Mouse (Mus musculus): ENCODE measurements at regions not wholly inside any gene's neighbourhood (a gene's known extent, or its start where the extent isn't known, plus 50 kb on each side); places are given as distances from the start of the nearest gene placed in this dataset.
A peak's percentile ranks its signal among the peaks of the same experiment; 100 is the strongest.

DNA sequence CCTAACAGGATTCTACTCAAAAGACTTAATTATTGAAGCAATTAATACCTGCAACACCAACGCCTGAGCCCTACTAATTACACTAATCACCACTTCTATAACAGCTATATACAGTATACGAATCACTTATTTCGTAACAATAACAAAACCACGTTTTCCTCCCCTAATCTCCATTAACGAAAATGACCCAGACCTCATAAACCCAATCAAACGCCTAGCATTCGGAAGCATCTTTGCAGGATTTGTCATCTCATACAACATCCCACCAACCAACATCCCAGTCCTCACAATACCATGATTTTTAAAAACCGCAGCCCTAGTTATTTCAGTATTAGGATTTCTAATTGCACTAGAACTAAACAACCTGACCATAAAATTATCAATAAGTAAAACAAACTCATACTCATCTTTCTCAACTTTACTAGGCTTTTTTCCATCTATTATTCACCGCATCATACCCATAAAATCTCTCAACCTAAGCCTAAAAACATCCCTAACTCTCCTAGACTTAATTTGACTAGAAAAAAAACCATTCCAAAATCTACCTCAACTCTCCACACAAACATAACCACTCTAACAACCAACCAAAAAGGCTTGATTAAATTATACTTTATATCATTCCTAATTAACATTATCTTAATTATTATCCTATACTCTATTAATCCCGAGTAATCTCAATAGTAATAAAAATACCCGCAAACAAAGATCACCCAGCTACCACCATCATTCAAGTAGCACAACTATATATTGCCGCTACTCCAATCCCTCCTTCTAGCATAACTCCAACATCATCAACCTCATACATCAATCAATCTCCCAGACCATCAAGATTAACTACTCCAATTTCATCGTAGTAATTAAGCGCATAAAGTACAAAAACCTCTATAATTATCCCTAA is 830.9 kb upstream of the Tyrp1 start:
- Histone ChIP-seq H3K27ac (ENCODE audit: low read depth, low read length) (no peak overlapping the region), H3K9me3 (ENCODE audit: control insufficient read depth, low read length) (no peaks in the 10 kb centered on the region), H3K27me3 (ENCODE audit: control insufficient read depth, insufficient read depth, low read length) (no peaks in the 10 kb centered on the region), H3K36me3 (ENCODE audit: control insufficient read depth, insufficient read depth, low read length) (no peaks in the 10 kb centered on the region), H3K4me2 (ENCODE audit: low read depth, low read length, severe bottlenecking) (no peak overlapping the region), H3K9ac (ENCODE audit: low read length) (no peak overlapping the region), H3K4me3 (ENCODE audit: low read depth, low read length) (no peak overlapping the region), H3K4me1 (replicated peaks; ENCODE audit: control insufficient read depth, insufficient read depth, low read length) (no peaks in the 10 kb centered on the region)
- no peak for DNase-seq (ENCODE audit: low spot score)
- WGBS = 90% methylated on average over 14 of the region's 14 CpGs
- ATAC-seq (replicated peaks; ENCODE audit: low FRiP score) = peak; percentile 100

DNA sequence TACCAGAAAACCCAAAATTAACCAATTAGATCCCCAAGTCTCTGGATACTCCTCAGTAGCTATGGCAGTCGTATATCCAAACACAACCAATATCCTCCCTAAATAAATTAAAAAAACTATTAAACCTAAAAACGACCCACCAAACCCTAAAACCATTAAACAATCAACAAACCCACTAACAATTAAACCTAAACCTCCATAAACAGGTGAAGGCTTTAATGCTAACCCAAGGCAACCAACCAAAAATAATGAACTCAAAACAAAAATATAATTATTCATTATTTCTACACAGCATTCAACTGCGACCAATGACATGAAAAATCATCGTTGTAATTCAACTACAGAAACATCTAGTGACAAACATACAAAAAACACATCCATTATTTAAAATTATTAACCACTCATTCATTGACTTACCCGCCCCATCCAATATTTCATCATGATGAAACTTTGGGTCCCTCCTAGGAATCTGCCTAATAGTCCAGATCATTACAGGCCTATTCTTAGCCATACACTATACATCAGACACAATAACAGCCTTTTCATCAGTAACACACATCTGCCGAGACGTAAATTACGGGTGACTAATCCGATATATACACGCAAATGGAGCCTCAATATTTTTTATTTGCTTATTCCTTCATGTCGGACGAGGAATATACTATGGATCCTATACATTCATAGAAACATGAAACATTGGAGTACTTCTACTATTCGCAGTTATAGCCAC is 830.1 kb upstream of the Tyrp1 start:
- no peaks in the 10 kb centered on the region for H3K9me3 ChIP-seq (ENCODE audit: control insufficient read depth, low read length)
- no peak overlapping the region for H3K9ac ChIP-seq (ENCODE audit: low read length)
- 88% methylated on average over 13 of the region's 13 CpGs for WGBS
- no peak overlapping the region for H3K27ac ChIP-seq (ENCODE audit: low read depth, low read length)
- no peak overlapping the region for H3K4me3 ChIP-seq (ENCODE audit: low read depth, low read length)
- H3K36me3 ChIP-seq (ENCODE audit: control insufficient read depth, insufficient read depth, low read length) = no peaks in the 10 kb centered on the region
- no peaks in the 10 kb centered on the region for H3K27me3 ChIP-seq (ENCODE audit: control insufficient read depth, insufficient read depth, low read length)
- ATAC-seq (replicated peaks; ENCODE audit: low FRiP score) (peak; percentile 95), DNase-seq (ENCODE audit: low spot score) (no peak)
- H3K4me2 ChIP-seq (ENCODE audit: low read depth, low read length, severe bottlenecking) = no peak overlapping the region
- H3K4me1 ChIP-seq (replicated peaks; ENCODE audit: control insufficient read depth, insufficient read depth, low read length) = no peaks in the 10 kb centered on the region

DNA sequence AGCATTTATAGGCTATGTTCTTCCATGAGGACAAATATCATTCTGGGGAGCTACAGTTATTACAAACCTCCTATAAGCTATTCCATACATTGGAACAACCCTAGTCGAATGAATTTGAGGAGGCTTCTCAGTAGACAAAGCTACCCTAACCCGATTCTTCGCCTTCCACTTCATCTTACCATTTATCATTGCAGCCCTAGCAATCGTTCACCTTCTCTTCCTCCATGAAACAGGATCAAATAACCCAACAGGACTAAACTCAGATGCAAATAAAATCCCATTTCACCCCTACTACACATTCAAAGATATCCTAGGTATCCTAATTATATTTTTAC is 829.6 kb upstream of the Tyrp1 start:
- Histone ChIP-seq H3K4me2 (ENCODE audit: low read depth, low read length, severe bottlenecking) (no peak overlapping the region), H3K27ac (ENCODE audit: low read depth, low read length) (no peak overlapping the region), H3K9me3 (ENCODE audit: control insufficient read depth, low read length) (no peaks in the 10 kb centered on the region), H3K4me1 (replicated peaks; ENCODE audit: control insufficient read depth, insufficient read depth, low read length) (no peaks in the 10 kb centered on the region), H3K9ac (ENCODE audit: low read length) (no peak overlapping the region), H3K4me3 (ENCODE audit: low read depth, low read length) (no peak overlapping the region), H3K36me3 (ENCODE audit: control insufficient read depth, insufficient read depth, low read length) (no peaks in the 10 kb centered on the region), H3K27me3 (ENCODE audit: control insufficient read depth, insufficient read depth, low read length) (no peaks in the 10 kb centered on the region)
- WGBS = 91% methylated on average over 4 of the region's 4 CpGs
- no peak for ATAC-seq (replicated peaks; ENCODE audit: low FRiP score)
- no peak for DNase-seq (ENCODE audit: low spot score)

DNA sequence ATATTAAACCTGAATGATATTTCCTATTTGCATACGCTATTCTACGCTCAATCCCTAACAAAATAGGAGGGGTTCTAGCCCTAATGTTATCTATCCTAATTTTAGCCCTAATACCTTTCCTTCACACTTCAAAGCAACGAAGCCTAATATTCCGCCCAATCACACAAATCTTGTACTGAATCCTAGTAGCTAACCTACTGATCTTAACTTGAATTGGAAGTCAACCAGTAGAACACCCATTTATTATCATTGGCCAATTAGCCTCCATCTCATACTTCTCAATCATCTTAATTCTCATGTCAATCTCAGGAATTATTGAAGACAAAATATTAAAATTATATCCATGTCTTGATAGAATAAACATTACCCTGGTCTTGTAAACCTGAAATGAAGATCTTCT is 829.1 kb upstream of the Tyrp1 start:
- Histone ChIP-seq H3K27me3 (ENCODE audit: control insufficient read depth, insufficient read depth, low read length) (no peaks in the 10 kb centered on the region), H3K4me2 (ENCODE audit: low read depth, low read length, severe bottlenecking) (no peak overlapping the region), H3K36me3 (ENCODE audit: control insufficient read depth, insufficient read depth, low read length) (no peaks in the 10 kb centered on the region), H3K9ac (ENCODE audit: low read length) (no peak overlapping the region), H3K4me3 (ENCODE audit: low read depth, low read length) (no peak overlapping the region), H3K4me1 (replicated peaks; ENCODE audit: control insufficient read depth, insufficient read depth, low read length) (no peaks in the 10 kb centered on the region), H3K27ac (ENCODE audit: low read depth, low read length) (no peak overlapping the region), H3K9me3 (ENCODE audit: control insufficient read depth, low read length) (no peaks in the 10 kb centered on the region)
- WGBS = 95% methylated on average over 4 of the region's 4 CpGs
- ATAC-seq (replicated peaks; ENCODE audit: low FRiP score) (no peak), DNase-seq (ENCODE audit: low spot score) (no peak)

- DNase-seq (ENCODE audit: low spot score) (no peak), ATAC-seq (replicated peaks; ENCODE audit: low FRiP score) (no peak)
- no peaks in the 10 kb centered on the region for H3K9me3 ChIP-seq (ENCODE audit: control insufficient read depth, low read length)
- H3K4me3 ChIP-seq (ENCODE audit: low read depth, low read length) = no peak overlapping the region
- no peaks in the 10 kb centered on the region for H3K4me1 ChIP-seq (replicated peaks; ENCODE audit: control insufficient read depth, insufficient read depth, low read length)
- no peaks in the 10 kb centered on the region for H3K36me3 ChIP-seq (ENCODE audit: control insufficient read depth, insufficient read depth, low read length)
- WGBS = 66% methylated on average over 3 of the region's 3 CpGs
- H3K9ac ChIP-seq (ENCODE audit: low read length) = no peak overlapping the region
- no peak overlapping the region for H3K27ac ChIP-seq (ENCODE audit: low read depth, low read length)
- H3K4me2 ChIP-seq (ENCODE audit: low read depth, low read length, severe bottlenecking) = no peak overlapping the region
- H3K27me3 ChIP-seq (ENCODE audit: control insufficient read depth, insufficient read depth, low read length) = no peaks in the 10 kb centered on the region
These were observed 806.0 kb upstream of the Tyrp1 start for GRCm38 (mm10) chr4:80027876-80028275.

DNA sequence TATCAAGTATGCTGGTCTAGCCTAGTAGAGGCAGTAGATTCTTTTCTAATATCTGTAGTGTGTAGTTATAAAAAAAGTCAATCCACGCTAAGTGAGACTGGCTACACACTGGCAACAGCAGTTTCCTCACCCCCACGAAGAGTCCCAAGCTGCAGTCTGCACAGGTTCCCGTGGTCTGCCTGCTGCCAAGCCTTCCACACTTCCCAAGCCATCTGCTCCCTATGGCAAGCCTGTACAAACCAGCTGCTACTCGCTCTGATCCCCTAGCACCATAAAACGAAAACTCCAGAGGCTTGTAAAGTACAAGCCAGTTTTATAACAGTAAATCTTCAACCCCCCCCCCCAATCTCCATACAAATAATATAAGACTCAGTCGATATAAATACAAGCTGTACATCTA is 786.0 kb upstream of the Tyrp1 start:
- Histone ChIP-seq H3K9ac (ENCODE audit: low read length) (no peak overlapping the region), H3K27me3 (ENCODE audit: control insufficient read depth, insufficient read depth, low read length) (no peaks in the 10 kb centered on the region), H3K36me3 (ENCODE audit: control insufficient read depth, insufficient read depth, low read length) (no peaks in the 10 kb centered on the region), H3K27ac (ENCODE audit: low read depth, low read length) (no peak overlapping the region), H3K9me3 (ENCODE audit: control insufficient read depth, low read length) (no peaks in the 10 kb centered on the region), H3K4me1 (replicated peaks; ENCODE audit: control insufficient read depth, insufficient read depth, low read length) (no peaks in the 10 kb centered on the region), H3K4me3 (ENCODE audit: low read depth, low read length) (no peak overlapping the region), H3K4me2 (ENCODE audit: low read depth, low read length, severe bottlenecking) (no peak overlapping the region)
- WGBS = 86% methylated on average over 6 of the region's 6 CpGs
- ATAC-seq (replicated peaks; ENCODE audit: low FRiP score) (no peak), DNase-seq (ENCODE audit: low spot score) (no peak)
